Mouse (Mus musculus): ENCODE data around the gene Smagp. TPM values are rescaled to one million over a fixed set of nuclear protein-coding genes. Genes with fewer than 3 reads are reported as not detected.
A peak's percentile ranks its signal among the peaks of the same experiment; 100 is the strongest.

Smagp gene
- total RNA-seq (2015; ENCODE audit: low replicate concordance) (3.8 and 4.8 TPM in 2 replicates), total RNA-seq (2017; ENCODE audit: low replicate concordance) (0.84 and 1.0 TPM in 2 replicates)

DNA sequence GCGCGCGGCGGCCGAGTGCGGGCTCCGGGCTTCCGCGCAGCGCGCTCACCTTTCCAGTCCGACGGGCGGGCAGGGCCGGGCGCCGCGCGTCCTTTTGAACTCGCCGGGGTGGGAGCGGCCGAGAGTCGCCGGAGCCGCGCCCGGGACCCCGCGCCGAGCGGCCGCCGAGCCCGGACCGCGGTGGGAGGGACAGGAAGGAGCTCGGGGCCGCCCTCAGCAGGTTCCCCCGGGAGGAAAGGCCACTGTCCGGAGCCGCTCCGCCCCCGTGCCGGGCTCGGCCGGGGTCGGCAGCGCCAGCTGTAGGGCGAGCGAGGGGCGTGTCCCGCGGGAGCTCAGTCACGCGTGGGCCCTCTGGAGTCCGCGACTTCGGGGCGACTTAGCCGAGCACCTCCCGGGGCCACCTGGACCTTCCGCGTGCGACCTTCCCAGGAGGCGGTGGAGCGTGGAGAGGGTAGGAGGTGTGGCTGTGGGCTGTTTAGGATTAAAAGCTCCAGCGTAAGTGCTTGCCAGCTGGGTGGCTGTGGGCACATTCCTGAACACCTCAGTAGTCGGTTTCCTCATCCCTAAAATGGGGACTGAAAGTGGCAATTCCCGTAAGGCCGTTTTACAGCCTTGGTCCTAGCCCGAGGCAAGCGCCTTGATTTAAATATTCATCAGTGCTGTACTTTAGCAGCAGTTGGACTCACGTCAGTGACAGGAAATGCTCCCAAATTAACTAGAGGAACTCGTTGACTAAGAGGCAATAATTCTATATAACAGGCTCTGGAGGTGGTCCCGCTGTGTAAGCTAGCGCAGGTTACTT, at the start of gene Smagp:
Gene Smagp, minus strand, starts transcription at position 241 of the 802 bp plus-strand sequence.
- ATAC-seq (replicated peaks; ENCODE audit: low FRiP score, poor library complexity, severe bottlenecking): no peak

DNA sequence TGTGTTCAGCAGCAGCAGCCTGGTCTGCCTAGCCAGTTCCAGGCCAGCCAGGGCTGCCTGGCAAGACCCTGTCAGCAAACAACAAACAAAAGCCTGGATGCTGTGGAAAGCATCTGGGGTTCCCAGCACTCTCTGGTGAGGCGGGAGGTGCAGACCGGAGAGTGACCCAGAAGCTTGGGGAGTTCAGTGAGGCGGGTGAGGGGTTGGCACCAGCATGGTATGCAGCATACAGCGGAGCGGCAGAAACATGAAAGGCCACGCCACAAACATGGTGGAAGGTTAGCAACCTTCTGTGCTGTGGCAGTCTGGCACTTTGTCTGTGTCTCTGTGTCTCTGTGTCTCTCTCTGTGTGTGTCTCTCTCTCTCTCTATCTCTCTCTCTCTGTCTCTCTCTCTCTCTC, 49.7 kb upstream of the Smagp start:
- 0 out of 2 replicates have a peak, but pooled peaks have one; percentile 18 for ATAC-seq (replicated peaks; ENCODE audit: low FRiP score, poor library complexity, severe bottlenecking)

DNA sequence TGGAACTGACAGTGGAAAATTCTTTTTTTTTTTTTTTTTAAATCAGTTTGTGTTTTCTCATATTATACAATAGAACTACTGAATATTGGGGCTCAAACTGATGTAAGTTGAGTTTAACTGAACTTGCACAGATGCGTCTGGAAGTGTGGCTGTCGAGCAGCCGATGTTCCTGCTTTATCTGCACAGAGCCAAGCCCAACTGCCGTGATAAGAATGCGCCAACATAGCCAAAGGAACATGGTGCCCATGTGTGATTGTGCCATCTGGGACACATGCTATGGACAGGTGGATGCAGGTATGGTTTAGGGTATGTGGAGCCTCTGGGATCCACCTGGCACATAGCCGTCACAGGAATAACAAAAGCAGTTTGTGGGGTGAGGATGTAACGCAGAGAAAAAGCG, 49.1 kb upstream of the Smagp start:
- ATAC-seq (replicated peaks; ENCODE audit: low FRiP score, poor library complexity, severe bottlenecking): peak; percentile 64

DNA sequence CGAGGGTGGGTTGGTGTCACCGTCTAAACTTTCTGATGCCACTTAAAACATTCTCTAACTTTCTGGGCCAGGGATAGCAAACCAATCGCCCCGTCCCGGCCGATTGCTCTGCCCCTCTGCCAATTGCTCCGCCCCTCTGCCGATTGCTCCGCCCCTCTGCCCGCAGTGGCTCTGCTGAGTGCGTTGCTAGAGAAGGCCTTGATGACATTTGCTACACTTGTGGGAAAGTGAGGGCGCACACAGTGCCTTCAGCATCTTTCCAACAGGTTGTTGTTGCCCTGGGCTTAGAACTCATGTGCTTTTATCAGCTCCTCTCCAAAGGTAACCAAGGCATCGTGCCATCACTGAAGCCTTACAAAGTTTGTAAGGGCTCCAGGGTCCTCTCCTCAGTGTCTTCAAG, 48.5 kb upstream of the Smagp start:
- peak; percentile 79 for ATAC-seq (replicated peaks; ENCODE audit: low FRiP score, poor library complexity, severe bottlenecking)

DNA sequence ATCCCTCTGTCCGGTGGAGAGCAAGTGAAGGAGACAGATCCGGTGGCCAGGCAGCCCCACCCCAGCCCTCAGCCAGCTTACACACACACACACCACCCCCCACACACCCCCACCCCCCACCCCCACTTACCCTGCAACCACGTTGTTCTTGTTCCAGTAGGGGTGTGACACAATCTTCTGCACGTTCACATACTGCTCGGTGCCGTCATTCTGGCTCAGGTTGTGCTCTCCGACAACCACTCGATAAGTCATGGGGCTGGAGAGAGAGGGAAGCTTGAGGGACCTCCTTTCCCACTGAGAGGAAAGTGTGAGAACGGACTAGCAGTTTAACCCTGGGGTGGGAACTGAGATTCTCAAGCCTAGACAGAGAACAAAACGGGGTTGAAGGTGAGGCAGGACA, 47.7 kb upstream of the Smagp start:
- no peak for ATAC-seq (replicated peaks; ENCODE audit: low FRiP score, poor library complexity, severe bottlenecking)

DNA sequence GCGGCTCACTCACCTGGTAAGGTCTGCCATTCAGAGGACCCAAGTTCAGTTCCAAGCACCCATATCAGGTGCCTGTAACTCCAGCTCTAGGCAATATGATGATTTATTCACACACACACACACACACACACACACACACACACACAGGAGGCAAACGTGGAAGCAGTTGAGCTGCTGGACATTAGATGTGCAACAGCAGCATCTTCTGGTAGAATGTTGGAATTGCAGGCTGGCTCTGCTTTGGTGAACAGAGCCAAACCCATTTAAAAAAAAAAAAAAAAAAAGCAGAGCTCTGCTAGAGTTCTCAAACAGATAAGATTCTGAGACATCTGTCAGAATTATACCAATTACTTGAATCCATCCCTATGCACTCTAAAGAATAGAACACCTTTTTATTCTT, 46.3 kb upstream of the Smagp start:
- ATAC-seq (replicated peaks; ENCODE audit: low FRiP score, poor library complexity, severe bottlenecking): peak; percentile 47

DNA sequence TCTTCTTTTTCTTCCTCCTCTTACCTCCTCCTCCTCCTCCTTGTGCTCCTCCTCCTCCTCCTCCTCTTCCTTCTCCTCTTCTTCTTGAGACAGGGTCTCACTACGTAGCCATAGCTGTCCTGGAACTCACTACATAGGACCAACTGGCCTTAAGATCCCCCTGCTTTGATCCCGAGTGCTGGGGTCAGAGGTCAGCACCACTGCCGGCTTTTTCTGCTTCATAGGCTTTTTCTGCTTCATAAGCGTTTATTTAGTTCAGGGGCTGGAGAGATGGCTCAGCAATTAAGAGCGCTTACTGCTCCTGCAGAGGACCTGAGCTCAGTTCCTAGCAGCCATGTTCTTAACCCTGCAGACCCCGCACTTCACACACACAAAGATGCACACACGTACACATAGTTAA, 45.0 kb upstream of the Smagp start:
- ATAC-seq (replicated peaks; ENCODE audit: low FRiP score, poor library complexity, severe bottlenecking): no peak

DNA sequence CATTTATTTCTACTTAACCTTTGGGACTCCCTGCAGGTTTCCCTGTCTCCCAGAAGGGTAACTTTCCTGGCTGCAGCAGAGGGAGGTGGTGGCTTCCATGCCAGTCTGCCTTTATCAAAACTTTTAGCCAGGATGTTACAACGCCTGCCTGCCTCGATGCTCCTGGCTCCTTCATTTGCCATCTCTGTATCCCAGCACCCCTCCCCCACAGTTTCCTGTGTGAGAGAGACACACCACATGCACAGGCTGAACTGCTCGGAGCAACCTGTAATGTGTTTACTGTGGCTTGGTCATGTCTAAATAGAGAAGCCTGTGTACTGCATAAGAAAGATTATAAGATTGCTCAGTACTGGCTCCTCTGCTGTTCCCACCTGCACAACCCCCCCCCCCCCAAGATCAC, 43.6 kb upstream of the Smagp start:
- no peak for ATAC-seq (replicated peaks; ENCODE audit: low FRiP score, poor library complexity, severe bottlenecking)

DNA sequence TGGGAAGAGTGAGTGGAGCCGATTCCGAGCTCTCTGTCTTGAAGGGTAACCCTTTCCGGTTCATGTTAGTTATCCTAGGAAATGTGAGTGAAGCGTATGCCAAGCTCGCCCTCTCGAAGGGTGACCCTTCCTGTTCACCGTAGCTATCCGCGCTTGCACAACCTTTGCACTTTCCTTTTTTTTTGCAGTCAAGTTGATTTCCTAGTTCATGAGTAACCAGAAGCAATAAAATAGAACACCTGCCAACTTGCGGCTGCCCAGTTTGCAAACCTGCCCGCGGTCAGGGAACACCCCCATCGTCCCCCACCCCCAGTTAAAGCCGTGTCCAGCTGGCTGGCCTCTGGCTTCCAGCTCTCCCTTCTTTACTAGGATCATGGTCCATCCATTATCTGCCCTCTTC, 42.3 kb upstream of the Smagp start:
- ATAC-seq (replicated peaks; ENCODE audit: low FRiP score, poor library complexity, severe bottlenecking): no peak

DNA sequence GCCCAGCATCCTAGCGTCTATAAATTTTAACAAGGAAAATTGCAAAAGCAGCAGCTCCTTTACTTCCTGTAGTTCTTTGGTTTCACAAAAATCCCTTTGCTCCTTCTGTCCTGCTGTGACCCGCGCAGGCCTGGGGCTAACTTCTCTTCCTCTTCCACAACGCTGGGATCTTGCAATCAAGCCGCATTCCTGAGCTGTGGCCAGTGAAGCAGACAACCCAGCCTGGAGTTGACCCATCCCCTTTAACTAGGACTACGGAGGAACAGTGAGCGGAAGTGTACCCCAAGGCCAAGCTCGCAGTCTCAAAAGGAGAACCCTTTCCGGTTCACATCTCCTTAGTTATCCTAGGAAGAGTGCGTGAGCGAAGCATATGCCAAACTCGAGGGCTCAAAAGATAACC, 41.8 kb upstream of the Smagp start:
- ATAC-seq (replicated peaks; ENCODE audit: low FRiP score, poor library complexity, severe bottlenecking): no peak

DNA sequence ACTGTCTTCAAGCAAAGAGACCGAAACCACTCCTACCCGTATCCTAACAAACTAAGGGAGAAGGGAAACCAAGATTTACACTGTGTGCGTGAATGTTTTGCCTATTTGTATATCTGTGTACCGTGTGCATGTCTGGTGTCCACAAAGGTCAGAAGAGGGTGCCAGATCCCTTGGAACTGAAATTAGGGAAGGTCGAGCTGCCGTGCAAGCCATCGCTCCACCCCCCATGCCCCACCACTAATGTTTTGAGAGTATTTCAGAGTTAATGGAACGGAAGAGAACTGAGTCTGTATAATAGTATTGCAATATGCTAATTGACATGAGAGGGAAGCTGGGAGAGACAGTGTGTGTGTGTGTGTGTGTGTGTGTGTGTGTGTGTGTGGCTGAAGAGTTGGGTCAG, 40.9 kb upstream of the Smagp start:
- no peak for ATAC-seq (replicated peaks; ENCODE audit: low FRiP score, poor library complexity, severe bottlenecking)

DNA sequence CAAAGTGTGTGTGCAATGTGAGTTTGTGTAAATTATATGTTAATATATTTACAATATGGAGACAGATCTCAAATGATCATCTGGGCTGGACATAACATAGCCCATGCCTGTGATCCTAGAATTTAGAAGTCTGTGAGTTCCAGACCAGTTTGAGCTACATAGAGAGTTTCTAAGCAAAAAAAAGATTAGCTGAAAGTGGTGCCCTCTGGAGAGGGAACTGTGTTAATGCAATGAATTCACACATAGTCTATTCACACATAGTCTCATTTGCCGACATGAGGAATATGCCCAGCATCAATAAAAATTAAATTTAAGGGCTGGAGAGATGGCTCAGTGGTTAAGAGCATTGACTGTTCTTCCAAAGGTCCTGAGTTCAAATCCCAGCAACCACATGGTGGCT, 39.8 kb upstream of the Smagp start:
- ATAC-seq (replicated peaks; ENCODE audit: low FRiP score, poor library complexity, severe bottlenecking): no peak

DNA sequence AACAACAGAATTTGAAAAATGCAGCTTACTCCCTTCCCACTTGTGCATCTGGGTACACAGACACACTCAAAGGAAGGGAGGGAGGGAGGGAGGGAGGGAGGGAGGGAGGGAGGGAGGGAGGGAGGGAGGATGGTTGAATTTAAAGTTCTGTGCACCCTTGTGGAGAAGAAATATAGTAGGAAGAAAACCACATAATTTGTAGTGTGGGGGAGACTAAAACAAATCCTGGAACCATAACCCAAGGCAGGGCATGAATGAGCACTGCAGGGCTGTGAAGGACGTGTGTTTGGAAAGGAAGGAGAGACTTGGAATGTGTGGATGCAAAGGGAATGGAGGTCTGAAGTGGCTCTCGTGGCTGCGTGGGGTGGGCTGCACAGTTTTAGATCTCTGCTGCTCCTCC, 38.7 kb upstream of the Smagp start:
- no peak for ATAC-seq (replicated peaks; ENCODE audit: low FRiP score, poor library complexity, severe bottlenecking)

DNA sequence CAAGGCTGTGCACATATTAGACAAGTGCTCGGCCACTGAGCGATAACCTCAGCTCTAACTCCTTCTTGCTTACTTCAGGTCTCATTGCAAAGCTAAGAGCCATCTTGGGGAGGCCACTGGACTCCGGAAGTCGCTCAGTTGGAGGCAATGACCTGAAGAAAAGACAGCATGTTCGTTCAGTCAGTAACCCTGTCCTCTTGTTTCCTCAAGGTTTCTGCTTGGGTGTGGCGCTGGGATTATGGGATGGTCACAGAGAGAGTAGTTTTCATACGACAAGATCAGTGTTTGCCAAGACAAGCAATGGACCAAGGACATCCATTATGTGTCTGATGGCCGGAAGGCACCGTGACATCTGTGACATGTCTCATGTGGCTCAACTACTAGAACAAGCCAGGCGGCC, 37.8 kb upstream of the Smagp start:
- ATAC-seq (replicated peaks; ENCODE audit: low FRiP score, poor library complexity, severe bottlenecking): no peak

DNA sequence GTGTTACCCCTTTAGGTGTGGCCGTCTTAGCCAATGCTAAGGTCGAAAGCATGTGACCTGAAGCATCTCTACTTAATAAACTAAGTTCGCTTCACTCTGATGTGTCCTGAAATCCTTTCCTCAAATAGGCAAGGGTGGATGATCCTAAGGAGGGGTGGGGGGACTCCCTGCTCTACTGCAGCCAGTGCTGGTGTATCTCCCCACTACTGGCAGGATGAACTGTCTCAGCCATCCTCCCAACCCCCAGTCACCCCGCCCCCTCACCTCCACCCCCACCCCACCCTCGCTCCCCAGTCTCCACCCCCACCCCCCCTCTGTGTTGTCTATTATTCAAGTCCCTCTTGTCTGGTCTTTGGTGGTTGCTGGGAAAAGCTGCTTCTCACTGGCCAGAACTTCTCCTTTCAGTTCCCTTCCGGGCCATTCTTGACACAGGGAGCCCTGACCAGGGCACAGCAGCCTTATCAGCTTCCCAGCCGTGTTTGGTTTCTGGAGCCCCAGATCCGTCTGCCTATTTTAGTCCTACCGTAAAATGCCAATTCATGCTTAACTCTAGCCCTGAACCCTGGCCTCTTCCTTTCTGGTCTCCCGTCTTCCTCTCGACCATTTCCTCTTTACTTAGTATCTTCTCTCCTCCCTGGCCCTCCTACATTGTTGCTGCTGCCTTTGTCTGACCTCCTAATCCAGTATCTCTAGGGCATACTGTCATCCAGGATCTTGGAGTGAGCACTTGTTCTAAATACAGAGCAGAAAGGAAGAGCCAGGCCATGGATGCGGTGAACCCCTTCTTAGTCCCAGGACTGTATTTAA, 37.0 kb upstream of the Smagp start:
- ATAC-seq (replicated peaks; ENCODE audit: low FRiP score, poor library complexity, severe bottlenecking): peak; percentile 77

DNA sequence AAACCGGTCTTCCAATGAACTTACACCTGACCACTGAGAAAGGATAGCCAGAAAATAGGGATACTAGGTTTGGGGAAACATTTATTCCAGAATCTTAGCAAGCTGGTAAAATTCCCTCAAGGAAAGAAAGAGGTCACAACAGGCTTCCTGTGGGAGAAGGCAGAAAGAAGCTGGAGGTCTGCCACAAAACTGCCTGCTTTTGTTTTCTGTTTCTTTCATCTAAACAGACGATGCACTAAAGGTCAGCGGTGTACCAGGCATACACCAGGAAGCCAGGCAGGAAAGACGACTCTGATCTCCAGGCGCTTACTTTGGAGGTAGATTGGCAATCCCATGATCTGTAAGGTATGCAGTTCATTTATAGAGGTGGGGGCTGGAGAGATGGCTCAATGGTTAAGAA, 34.1 kb upstream of the Smagp start:
- no peak for ATAC-seq (replicated peaks; ENCODE audit: low FRiP score, poor library complexity, severe bottlenecking)

DNA sequence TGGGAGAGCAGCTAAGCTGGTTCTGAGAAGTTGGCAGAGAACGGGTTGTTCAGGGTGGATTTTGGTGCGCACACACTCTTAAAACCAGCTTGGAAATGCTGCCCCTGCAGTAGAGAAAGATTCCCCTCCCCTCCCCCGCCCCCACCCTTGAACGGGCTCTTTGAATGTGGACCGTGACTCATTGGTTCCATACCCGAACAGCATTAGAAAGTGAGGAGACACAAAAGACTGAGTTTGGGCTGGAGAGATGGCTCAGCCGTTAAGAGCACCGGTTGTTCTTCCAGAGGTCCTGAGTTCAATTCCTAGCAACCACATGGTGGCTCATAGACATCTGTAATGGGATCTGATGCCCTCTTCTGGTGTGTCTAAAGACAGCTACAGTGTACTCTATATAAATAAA, 33.3 kb upstream of the Smagp start:
- ATAC-seq (replicated peaks; ENCODE audit: low FRiP score, poor library complexity, severe bottlenecking): no peak

DNA sequence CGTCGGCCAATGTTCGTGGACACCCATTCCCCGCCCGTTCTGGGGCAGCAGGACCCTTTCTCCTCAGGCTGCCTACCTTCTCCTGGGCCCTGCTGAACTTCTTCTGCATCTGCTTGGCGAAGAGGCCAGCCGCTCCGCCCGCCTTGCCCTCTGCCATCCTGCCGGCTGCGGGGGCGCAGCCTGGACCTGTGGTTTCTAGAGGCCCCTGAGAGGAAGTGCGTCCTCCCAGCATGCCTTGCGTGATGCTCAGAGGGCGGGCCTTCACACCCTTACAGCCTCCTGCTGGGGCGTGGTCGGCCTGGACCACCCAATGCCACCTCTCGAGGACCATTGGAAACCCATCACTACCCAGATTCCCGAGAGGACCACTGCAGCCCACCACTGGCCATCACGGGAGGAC, 32.6 kb upstream of the Smagp start, which contains the start of gene Bin2:
Gene Bin2, minus strand, starts transcription at position 217 of the 400 bp plus-strand sequence.
- peak; percentile 58 for ATAC-seq (replicated peaks; ENCODE audit: low FRiP score, poor library complexity, severe bottlenecking)

DNA sequence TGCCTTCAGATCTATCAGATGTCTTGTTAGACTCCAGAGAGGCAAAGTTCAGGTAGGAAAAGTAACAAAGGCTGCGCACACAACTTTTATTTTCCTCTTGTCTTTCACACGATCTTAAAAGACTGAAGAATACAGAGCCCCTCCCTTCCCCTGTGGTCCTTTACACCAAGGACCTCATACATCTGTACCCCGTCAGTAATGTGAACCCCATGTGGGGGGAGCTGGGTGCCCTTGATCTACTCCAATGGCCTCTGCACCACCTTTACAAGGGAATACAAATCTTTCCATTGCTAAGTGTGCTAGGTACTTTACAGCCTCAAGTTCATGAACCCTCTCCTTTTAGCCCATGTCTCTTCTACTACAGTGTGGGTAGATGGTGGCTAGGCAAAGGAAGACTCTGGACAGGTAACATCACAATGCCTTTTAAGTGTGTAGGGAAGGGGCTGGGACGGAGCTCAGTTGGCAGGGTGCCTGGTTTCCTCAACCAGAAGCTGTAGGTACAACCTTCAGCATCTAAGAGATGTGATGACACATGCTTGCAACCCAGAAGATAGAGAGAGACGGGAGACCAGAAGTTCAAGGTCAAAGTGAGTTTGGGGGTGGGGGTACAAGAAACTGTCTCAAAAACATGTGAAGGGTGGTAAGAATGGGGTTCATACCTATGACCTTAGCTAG, 31.3 kb upstream of the Smagp start:
- ATAC-seq (replicated peaks; ENCODE audit: low FRiP score, poor library complexity, severe bottlenecking): no peak

DNA sequence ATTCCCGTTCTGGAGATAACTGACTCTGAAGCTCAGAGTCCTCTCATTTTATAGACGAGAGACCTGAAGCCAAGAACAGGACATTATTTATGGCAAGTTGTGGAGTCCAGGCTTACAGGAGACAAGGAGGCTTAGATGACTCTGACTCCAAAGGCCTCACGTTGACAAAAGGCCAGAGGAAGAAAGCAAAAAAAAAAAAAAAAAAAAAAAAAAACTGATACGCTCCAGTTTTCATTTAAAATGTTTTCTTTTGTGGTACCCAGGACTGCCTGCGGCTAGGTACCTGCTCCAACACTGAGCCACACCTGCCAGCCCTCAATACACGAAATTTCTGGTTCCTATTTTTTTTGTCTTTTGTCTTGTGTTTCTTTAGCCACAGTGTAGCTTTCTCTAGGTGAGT, 30.7 kb upstream of the Smagp start:
- no peak for ATAC-seq (replicated peaks; ENCODE audit: low FRiP score, poor library complexity, severe bottlenecking)

DNA sequence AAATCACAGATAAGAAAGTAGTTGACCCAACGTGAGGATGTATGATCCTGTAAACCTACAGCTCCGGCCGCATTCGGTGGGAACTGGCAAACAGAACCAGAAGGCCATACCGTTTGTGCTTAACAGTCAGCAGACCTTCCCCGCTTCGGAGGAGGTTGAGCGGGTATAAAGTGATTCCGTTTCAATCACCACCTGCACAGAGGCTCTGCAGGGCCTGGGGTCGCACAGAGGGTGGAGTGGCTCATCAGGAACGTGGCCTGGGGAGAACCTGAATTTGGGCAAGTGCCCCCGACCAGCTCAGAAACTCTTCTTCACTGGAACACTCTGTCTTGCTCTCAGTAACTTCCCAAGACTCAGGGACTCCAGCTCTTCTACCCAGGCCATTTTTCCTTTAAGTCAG, 30.1 kb upstream of the Smagp start:
- ATAC-seq (replicated peaks; ENCODE audit: low FRiP score, poor library complexity, severe bottlenecking): no peak

Data from erythroblast, adult 5-6 weeks (primary cell).